Mouse (Mus musculus): ENCODE measurements around the gene Rbms3.

Gene Rbms3

GRCm38 (mm10) chr9:117476753-117477152 lies 153.0 kb downstream of the Rbms3 start:
- no peak for DNase-seq (ENCODE audit: low spot score)

GRCm38 (mm10) chr9:117452816-117453215 lies 176.9 kb downstream of the Rbms3 start:
- no peak for DNase-seq (ENCODE audit: low spot score)

- no peak for DNase-seq (ENCODE audit: low spot score)
These were observed 187.1 kb downstream of the Rbms3 start for GRCm38 (mm10) chr9:117442611-117443010.

- DNase-seq (ENCODE audit: low spot score): no peak
These were observed 193.9 kb downstream of the Rbms3 start for GRCm38 (mm10) chr9:117435856-117436255.

DNA sequence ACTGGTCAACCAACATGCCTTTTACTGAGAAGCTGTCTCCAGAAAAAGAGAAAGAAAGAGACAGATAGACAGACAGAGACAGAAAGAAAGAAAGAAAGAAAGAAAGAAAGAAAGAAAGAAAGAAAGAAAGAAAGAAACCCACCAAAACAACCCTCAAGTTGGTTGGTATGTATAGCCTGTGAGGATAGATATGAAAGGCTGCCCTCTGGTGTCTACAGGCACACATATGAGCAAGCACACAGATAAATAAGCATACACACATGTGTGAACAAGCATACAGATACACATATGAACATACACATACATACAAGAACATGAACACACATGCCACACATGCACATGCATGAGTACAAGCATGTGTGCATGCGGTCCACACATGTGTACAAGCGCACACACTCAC lies 199.0 kb downstream of the Rbms3 start:
- no peak for DNase-seq (ENCODE audit: low spot score)

DNA sequence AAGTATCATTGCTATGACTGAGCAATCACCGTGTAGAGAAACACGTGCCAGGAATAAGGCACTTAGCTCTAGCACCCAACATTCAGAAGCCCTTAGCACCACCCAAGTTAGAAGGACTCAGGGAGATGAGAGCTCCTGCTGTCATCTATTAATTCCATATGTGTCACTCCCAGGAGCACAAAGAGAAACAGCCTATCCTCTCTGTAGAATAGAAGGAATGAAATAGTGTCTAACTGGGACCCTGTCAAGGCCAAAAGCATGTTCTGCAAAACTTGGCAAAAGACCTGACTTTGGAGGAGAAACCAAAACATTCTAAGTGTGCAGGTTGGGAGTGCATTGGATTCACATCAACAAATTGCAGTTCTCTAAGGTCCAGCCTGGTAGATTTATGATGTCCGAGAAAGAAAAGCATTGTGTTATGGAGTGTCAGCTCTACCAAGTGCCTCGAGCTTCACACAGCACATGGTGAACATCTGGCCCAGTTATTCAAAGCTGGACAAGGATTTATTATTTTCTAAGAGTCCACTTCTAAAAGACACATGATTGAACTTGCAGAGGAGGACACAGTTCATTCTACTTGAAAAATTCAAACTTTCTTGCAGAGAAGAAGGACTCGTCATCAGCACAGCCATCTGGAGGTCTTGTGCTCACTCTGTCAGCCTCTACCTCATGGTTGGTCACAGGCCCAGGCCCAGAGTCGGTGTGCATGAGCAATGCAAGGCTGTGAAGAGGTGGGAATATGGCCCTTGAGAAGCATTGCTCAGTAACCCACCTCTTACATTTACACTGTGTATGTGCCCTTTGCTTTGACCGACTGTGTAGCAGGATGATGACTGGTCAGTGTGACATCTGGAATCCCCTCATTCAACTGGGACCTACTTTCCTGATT lies 200.3 kb downstream of the Rbms3 start:
- DNase-seq (ENCODE audit: low spot score): no peak

DNA sequence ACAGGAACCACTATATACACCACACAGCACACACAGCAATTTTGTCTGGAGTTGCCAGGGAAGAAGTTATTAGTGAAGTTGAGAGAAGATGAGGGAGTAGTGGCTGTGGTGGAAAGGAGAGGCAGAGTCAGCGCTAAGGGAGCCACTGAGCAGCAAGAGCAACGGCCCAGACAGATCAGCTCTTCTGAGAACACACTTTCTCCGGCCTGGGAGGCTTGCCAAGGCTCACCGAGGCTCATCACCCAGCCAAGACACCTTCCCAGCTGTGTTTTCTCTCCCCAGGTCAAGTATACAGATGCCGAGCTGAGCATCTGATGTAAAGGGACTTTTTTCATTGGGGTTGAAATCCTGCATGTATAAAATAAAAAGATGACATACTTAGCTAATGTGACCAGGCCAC lies 206.5 kb downstream of the Rbms3 start:
- DNase-seq (ENCODE audit: low spot score): no peak

GRCm38 (mm10) chr9:117419874-117420485 lies 209.7 kb downstream of the Rbms3 start:
- DNase-seq (ENCODE audit: low spot score): no peak

- no peak for DNase-seq (ENCODE audit: low spot score)
These were observed 216.5 kb downstream of the Rbms3 start for GRCm38 (mm10) chr9:117413181-117413580.

DNA sequence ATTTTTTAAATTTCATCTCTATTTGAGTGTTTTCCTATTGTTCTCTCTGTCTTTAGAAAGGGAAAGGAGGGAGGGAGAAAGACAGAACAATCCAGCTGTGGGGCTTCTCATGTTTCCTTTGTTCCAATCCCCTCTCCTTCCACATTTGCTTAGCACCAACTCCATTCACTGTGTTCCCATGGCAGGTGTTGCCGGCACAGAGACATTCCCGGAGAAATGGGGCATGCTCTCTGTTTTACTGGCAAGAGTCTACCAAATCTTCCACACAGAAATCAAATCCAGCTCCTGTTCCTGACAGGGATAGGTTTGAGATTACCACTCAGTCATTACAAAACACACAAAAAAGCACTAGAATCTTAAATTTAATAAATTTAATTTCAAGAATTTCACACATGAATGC lies 217.1 kb downstream of the Rbms3 start:
- DNase-seq (ENCODE audit: low spot score): no peak

GRCm38 (mm10) chr9:117404621-117405020 lies 225.1 kb downstream of the Rbms3 start:
- no peak for DNase-seq (ENCODE audit: low spot score)

DNA sequence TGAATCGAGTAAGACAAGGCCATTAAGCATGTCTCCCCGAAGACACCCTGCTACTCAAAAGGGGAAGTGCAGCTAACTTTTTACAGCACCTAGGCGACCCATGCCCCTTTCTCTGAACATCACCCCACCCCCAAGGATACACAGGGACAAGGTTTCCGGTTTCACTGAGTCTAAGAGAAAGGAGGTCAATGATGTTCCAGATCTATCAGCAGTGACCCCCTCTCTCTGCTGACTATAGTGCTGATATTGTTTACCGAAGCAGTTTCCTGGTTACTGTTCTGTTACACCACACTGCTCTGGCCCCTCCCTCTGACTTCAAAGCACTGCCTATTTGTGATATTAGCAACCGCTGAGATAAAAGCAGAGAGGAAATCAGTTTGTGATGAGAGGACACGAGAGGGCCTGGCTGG lies 229.4 kb downstream of the Rbms3 start:
- DNase-seq (ENCODE audit: low spot score): no peak

DNA sequence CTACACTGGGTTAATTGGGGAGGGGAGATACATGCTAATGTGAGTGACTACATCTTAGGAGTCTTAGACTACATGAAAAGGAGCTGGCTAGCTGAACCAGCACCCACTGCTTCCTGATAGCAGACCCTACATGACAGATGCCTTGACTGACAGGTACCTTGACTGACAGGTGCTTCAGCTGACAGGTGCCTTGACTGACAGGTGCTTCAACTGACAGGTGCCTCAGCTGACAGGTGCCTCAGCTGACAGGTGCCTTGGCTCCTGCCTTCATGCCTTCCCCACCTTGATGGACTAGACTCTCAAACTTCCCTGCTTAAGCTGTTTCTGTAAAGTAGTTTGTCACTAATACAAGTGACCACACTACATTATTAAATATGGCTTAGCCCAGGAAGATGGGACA lies 232.6 kb downstream of the Rbms3 start:
- no peak for DNase-seq (ENCODE audit: low spot score)

DNA sequence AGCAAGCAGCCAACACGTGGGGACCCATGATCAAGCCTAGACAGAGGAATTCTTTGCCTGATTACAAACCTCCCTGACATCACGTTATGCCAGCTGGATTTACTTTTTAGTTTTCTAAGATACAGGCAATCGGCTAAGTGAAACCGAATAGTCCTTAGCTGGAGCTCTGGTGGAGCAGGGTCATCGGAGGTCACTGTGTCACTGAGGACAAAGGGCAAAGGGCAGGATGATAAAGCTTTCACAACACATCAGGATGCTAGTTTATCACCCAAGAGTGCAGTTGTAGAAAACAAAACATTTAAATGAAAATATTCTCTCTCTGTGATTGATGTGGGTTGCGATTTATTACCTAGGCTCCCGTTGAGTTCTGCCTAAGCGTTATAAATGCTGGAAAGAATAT lies 233.1 kb downstream of the Rbms3 start:
- no peak for DNase-seq (ENCODE audit: low spot score)

GRCm38 (mm10) chr9:117393626-117394525 lies 235.8 kb downstream of the Rbms3 start:
- DNase-seq (ENCODE audit: low spot score): no peak

GRCm38 (mm10) chr9:117388024-117388423 lies 241.7 kb downstream of the Rbms3 start:
- DNase-seq (ENCODE audit: low spot score): no peak

GRCm38 (mm10) chr9:117380876-117381275 lies 248.8 kb downstream of the Rbms3 start:
- DNase-seq (ENCODE audit: low spot score): no peak

- no peak for DNase-seq (ENCODE audit: low spot score)
These were observed 249.6 kb downstream of the Rbms3 start for GRCm38 (mm10) chr9:117380076-117380475.

GRCm38 (mm10) chr9:117379448-117379983 lies 250.2 kb downstream of the Rbms3 start:
- no peak for DNase-seq (ENCODE audit: low spot score)

DNA sequence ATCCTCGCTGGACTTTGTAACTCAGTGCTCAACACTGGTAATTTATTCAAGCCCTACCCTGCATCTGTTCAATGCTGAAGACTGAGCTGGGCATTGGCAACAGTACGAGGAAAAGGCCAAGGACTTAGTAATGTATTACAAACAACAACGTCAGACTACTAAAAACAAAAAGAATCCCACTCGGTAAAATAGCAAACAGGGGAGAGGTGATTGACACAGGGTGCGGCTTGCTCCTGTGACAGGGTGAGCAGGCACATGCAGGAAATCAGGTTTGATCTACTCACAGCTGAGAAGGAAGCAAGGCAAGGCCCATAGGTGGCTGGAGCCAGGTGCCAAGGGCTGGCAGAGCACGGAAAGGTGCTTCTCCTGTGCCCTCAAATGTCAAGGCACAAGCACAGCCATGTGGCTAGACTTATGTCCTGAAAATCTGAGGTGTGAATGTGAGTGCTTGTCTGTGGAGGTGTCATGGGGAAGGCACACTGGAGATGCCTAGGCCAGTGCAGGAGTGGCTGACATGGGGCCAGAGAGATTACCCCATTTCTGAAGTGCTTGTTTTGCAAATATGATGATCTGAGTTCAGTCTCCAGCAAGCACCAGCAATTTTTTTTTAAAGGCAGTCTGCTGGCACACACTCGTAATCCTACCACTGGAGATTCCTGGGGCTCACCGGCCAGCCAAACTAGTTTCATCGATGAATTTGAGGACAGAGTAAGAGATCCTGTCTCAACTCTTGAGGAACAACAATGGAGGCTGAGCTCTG lies 251.4 kb downstream of the Rbms3 start:
- no peak for DNase-seq (ENCODE audit: low spot score)

GRCm38 (mm10) chr9:117375776-117376175 lies 253.9 kb downstream of the Rbms3 start:
- no peak for DNase-seq (ENCODE audit: low spot score)

Measured in adipocyte (in vitro differentiated cells).